Mouse (Mus musculus): Measurements from ENCODE around the gene Hbs1l.

The Hbs1l gene

DNA sequence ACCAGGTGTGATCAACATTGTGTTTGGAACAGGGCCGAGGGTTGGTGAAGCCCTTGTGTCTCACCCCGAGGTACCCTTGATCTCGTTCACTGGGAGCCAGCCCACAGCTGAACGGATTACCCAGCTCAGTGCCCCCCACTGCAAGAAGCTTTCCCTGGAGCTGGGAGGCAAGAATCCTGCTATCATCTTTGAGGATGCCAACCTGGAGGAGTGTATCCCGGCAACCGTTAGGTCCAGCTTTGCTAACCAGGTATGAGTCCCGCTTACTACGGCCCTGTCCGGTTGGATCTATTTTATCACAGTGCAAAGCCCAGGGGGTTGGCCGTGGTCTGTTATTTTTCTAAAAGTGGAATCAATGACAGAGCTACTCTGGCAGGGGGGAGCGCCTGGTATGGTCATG, 93.3 kb downstream of the Hbs1l start:
- in situ Hi-C loops (cut with MboI; ENCODE audit: low pct_unique_long_range_greater_than_20kb in 1 of 2, low sequenced_read_pairs in 2 of 2, unreplicated experiment in 1 of 2): no loop called here

DNA sequence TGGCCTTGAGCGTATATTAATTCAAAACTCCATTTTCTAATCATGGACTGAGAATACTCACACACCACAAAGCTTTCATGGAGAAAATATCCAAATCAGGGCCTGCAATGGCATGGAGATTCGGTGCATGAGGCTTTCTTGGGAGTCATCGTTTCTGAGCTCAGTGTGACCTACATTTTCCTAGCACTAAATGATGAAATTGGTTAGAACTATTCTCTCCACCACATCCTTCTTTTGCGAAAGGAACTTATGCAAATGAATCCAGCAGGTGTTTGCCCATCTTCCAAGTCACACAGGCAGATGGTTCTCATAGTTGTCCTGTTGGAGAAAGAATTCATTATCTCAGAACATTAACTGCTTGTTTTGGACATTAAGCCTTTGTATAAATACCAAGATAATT, 94.7 kb downstream of the Hbs1l start:
- in situ Hi-C loops (cut with MboI; ENCODE audit: low pct_unique_long_range_greater_than_20kb in 1 of 2, low sequenced_read_pairs in 2 of 2, unreplicated experiment in 1 of 2): loop anchor here in 1 of 2 experiments (10.0 kb wide), 1 partner anchor 74 kb away; no protein-coding TSS in a partner anchor

DNA sequence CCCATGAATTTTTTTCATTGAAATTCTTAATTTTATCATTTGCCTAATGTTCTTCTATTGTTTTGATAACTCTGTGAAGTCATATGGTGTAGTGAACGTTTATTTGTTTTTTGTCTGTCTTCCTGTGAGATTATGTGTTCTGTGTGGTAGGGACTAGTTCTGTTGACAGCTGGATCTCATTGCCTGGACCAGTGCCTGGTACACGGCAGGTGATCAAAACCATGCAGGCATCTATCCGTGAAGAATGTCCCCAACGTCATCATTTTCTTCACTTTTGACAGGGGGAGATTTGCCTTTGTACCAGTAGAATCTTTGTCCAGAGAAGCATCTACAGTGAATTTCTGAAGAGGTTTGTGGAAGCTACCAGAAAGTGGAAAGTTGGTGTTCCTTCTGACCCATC, 95.5 kb downstream of the Hbs1l start:
- in situ Hi-C loops (cut with MboI; ENCODE audit: low pct_unique_long_range_greater_than_20kb in 1 of 2, low sequenced_read_pairs in 2 of 2, unreplicated experiment in 1 of 2): loop anchor here in 1 of 2 experiments (10.0 kb wide), 1 partner anchor 74 kb away; no protein-coding TSS in a partner anchor

DNA sequence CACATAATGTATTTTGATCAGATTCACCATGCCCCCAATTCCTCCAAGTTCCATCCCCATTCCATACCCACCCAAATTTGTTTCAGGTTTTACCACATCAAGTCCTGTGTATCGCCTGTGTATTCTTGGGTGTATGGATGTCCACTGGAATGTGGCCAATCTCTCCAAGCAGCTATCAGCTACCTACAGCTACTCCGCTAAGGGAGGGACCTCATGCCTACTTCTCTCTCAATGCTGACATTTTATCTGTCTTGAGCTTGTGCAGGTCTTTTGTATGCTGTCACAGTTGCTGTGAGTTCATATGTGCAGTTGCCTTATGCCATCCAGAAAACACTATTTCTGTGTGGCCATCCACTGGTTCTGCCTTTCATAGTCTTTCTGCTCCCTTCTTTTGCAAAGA, 97.6 kb downstream of the Hbs1l start:
- in situ Hi-C loops (cut with MboI; ENCODE audit: low pct_unique_long_range_greater_than_20kb in 1 of 2, low sequenced_read_pairs in 2 of 2, unreplicated experiment in 1 of 2): loop anchor here in 1 of 2 experiments (10.0 kb wide), 1 partner anchor 71 kb away; no protein-coding TSS in a partner anchor

DNA sequence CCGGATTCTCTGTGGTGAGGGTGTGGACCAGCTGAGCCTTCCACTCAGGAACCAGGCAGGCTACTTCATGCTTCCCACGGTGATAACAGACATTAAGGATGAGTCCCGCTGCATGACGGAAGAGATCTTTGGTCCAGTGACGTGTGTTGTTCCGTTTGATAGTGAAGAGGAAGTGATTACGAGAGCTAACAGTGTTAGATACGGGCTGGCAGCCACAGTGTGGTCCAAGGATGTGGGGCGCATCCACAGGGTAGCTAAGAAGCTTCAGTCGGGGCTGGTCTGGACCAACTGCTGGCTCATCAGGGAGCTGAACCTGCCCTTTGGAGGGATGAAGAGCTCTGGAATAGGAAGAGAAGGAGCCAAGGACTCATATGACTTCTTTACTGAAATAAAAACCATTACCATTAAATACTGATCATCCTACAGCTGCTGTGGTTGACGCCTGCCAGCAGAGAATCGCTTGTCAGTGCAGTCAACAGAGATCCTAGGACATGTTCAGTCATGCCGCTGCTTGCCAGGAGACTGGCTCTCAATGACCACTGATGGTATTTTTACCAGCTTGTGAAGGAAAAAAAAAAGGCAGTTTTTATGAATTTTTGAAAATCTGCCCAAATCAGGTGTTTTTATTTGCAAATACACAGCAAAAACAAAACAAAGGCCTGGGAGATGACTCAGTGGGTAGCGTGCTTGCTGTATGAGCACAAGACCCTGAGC, 99.8 kb downstream of the Hbs1l start:
- in situ Hi-C loops (cut with MboI; ENCODE audit: low pct_unique_long_range_greater_than_20kb in 1 of 2, low sequenced_read_pairs in 2 of 2, unreplicated experiment in 1 of 2): loop anchor here in 1 of 2 experiments (10.0 kb wide), 1 partner anchor 69 kb away; no protein-coding TSS in a partner anchor

DNA sequence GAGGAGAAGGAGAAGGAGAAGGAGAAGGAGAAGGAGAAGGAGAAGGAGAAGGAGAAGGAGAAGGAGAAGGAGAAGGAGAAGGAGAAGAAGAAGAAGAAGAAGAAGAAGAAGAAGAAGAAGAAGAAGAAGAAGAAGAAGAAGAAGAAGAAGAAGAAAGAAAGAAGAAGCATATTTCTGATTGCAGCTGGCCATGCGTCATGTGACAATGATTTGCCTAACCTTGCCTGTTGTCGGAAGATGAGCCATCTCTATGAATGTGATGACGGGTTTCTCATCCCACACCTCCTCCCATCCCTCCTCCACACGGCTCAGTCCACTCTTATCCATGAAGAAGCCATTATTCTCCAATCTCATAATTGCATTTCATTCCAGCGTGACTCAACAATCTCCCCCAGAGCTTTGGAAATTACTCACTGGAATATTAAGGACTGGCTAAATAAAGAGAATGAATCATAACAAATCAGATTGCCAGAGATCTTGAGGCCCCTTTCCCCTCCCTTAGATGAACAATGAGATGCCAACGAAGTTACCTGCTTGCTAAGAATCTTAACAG, 103.2 kb downstream of the Hbs1l start:
- in situ Hi-C loops (cut with MboI; ENCODE audit: low pct_unique_long_range_greater_than_20kb in 1 of 2, low sequenced_read_pairs in 2 of 2, unreplicated experiment in 1 of 2): loop anchor here in 1 of 2 experiments (10.0 kb wide), 1 partner anchor 66 kb away; no protein-coding TSS in a partner anchor

DNA sequence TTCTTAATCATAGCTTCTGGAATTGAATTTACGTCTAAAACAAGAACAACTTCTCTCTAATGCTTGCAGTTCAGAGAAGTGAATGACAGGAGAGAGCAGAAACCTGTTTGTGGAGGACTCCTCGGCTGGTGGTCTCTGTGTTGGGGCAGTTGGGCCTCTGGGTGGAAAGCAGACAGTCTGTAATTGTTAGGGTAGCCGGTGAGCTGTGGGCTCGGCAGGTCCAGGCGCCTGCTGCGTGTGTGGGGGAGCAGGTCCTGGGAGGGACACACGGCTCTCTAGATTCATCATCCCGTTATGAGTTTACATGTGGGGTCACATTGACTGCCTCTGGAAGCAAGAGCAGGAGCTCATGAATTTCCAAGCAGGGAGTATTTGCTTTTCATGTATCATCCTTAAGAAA, 103.8 kb downstream of the Hbs1l start:
- in situ Hi-C loops (cut with MboI; ENCODE audit: low pct_unique_long_range_greater_than_20kb in 1 of 2, low sequenced_read_pairs in 2 of 2, unreplicated experiment in 1 of 2): loop anchor here in 1 of 2 experiments (10.0 kb wide), 1 partner anchor 65 kb away; no protein-coding TSS in a partner anchor

DNA sequence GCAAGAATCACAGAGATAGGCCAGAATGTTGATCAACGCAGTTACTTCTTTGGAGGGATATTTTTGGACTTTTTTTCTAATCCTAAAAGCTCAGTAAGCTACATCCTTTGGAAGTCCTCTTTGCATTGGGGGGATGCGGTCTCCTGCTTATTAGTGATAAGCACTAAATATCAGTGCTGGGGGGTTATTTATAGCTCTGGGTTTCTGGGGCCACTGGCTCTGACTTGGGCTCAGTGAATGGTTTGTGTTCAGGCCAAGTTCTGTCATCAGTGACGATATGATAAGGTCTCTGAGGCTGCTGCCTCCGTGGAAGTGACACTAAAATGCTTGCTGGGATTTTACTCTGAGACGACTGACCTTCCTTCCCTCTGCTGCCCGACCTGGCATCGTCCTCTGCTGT, 104.3 kb downstream of the Hbs1l start:
- in situ Hi-C loops (cut with MboI; ENCODE audit: low pct_unique_long_range_greater_than_20kb in 1 of 2, low sequenced_read_pairs in 2 of 2, unreplicated experiment in 1 of 2): no loop called here

DNA sequence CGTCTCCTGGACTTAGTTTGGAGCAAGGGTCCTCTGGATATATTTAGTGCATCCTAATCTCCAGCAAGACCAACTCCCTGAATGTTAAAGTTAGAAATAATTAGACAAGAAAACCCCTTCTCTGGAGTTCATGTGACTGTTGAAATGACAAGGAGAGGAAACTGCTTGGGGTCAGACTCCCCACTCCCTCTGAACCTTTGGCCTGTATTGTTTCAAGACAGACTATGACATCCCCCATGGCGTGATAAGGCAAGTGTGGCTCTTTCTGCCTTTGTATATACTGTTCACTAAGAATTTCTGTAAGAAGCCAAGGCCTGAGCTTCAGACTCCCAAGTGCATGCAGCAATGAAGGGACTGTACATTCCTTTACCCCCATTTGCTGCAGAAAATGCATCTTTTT, 104.7 kb downstream of the Hbs1l start:
- in situ Hi-C loops (cut with MboI; ENCODE audit: low pct_unique_long_range_greater_than_20kb in 1 of 2, low sequenced_read_pairs in 2 of 2, unreplicated experiment in 1 of 2): no loop called here

DNA sequence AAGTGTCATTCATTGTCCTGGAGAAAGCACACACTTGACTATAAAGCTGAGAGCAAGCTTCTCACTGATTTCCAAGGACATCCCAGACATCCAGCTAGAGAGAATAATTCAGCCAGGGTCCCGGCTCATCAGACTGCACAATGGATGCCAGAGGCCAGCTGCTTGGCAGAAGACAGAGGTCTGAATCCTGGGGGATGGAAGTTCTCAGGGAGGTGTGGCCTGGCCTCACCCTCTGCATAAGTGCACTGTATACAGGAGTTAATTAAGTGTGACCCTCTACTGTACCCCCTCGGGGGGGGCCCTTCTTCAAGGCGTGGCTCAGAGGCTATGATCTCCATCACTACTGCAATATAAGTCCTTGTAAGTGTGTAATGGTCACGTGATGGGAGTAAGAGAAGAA, 105.5 kb downstream of the Hbs1l start:
- in situ Hi-C loops (cut with MboI; ENCODE audit: low pct_unique_long_range_greater_than_20kb in 1 of 2, low sequenced_read_pairs in 2 of 2, unreplicated experiment in 1 of 2): no loop called here

DNA sequence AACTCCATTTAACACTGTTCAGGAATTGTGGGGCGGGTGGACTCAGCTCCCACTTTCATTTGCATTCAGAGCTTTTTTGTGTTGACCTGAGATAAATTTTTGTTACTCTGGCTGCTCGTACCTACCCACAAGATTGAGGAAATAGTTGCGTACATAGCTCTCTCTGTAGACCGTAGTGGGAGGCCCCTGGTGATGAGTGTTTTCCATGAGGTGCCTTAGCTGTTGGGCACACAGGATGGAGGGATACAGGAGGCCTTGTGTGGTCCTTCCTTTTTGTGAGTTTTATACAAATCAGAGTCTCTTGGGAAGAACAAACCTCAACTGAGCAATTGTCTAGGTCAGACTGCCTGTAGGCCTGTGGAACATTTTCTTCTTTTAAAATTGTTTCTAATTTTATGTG, 109.0 kb downstream of the Hbs1l start:
- in situ Hi-C loops (cut with MboI; ENCODE audit: low pct_unique_long_range_greater_than_20kb in 1 of 2, low sequenced_read_pairs in 2 of 2, unreplicated experiment in 1 of 2): no loop called here

DNA sequence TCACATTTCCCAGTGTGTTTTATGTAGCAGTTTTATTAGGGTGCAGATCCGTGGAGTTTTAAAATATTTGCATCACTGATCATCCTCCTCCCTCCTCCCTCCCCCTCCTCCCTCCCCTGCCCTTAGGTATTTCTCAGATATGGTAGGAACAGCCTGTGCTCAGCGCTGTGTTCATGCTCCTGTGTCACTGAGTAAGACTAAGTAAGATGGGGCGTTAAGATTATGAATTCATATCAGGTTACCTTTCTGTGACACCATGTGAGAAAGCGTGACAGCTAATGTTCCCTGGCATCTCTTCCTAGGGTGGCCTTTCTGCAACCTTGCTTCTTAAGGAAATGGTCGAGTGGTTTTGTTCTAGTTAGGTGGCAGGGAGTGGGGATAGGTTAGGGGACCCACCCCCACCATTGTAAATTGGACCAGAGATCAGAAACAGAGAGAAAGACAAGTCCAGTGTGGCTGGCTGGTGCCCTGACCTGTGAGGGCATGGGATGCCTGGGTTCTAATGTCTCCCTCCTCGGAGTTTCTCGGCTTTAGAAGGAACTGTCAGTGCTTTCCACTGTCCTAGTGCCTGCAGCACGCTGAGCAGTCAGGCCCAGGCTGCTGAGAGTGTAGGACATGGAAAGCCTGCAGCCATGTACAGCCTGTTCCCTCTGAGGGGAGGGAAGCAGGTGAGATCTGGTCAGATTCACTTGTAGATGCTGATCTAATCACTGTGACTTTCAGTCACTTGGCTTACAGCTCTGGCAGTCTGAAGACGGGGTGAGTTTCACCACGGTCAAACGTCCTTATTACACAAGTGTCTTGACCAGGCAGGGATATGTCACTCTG, 110.1 kb downstream of the Hbs1l start:
- in situ Hi-C loops (cut with MboI; ENCODE audit: low pct_unique_long_range_greater_than_20kb in 1 of 2, low sequenced_read_pairs in 2 of 2, unreplicated experiment in 1 of 2): no loop called here

DNA sequence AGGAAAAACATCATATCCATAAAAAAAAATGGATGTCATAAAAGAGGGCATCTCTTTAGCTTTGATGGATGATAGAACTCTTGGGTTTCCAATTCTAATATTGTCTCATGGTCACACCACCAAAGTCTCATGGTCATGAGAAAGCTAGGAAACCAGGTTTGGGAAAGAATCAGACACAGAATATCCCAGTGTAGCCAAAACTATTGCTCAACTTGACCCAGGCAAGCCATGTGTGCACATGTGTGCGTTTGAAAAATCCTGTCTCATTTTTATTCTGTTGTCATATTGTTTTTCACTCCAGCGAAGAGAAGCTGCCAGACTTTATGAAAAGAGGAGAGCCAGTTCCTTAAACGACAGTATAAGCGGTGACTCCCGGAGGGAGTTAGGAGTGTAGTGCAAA, 114.9 kb downstream of the Hbs1l start:
- in situ Hi-C loops (cut with MboI; ENCODE audit: low pct_unique_long_range_greater_than_20kb in 1 of 2, low sequenced_read_pairs in 2 of 2, unreplicated experiment in 1 of 2): no loop called here

DNA sequence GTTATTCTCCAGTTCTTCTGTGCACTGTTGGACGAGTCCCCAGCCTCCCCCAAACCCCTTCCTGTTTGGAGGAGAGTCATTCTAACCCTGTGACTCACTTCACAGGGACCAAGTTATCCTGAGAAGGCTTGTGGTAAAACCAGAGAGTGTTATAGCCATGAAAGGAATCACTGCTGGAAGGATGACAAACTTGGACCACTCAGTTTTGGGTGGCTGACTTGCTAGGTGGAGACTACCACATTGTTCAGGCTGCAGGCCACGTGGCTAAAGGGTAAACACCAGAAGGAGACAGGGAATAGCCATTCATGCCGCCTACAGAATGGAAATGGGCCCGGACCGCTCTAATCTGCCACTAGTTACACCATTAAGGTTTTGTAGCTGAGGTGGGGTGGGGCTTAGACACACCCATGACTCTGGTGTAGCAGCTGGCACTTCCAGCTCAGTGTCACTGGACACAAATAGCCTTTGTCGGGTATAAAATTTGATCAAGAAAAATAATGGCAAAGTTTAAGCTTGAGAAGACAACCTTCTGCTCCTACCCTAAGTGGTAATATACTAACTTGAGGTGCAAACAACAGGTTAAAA, 115.9 kb downstream of the Hbs1l start:
- in situ Hi-C loops (cut with MboI; ENCODE audit: low pct_unique_long_range_greater_than_20kb in 1 of 2, low sequenced_read_pairs in 2 of 2, unreplicated experiment in 1 of 2): no loop called here

DNA sequence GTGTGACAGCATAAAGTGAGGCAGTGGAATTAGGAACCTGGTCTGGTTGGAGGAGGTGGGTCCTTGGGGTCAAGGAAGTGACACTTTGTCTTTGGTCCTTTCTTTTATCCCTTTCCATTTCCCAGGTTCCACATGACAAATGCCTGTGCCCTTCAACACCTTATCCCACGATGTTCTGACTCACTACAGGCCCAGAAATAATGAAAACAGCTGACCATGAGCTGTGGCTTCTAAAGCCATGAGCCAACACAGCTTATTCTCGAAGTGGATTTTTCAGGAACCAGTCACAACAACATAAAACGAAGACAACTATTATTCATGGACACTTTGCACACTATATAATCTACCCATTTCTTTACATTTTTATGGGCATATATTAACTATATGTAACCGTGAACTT, 119.3 kb downstream of the Hbs1l start:
- in situ Hi-C loops (cut with MboI; ENCODE audit: low pct_unique_long_range_greater_than_20kb in 1 of 2, low sequenced_read_pairs in 2 of 2, unreplicated experiment in 1 of 2): no loop called here

DNA sequence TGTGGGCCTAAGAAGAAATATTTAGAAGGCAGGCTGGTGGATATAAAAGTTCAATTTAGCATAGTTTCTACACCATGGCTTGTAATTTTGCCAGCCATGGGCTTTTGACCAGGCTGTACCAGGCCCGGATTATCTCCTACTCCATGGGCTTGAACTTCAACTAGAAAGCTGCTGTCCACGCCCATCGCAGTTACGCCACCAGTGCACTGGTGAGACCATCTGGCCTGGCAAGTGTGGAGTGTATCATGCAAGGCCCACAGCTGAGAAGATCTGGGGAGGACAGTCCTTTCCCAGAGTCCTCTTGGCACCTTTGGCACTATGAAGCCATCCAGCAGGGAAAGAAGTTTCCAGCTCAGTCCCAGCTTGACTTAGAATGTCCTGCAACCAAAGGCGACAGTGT, 120.4 kb downstream of the Hbs1l start:
- in situ Hi-C loops (cut with MboI; ENCODE audit: low pct_unique_long_range_greater_than_20kb in 1 of 2, low sequenced_read_pairs in 2 of 2, unreplicated experiment in 1 of 2): no loop called here

Data from mouse embryonic stem cell (cell line).